Mouse (Mus musculus) natural killer cell, adult 2 months (primary cell): ENCODE measurements around the gene Tesc.

ENCODE experiments used
- DNase-seq, 2 experiments: peaks; one replicate each; pipeline ENCODE4 v3.0.0; 2022; ENCODE audit warnings: low spot score in 2 of 2

The Tesc gene

GRCm38 (mm10) chr5:118044907-118045306 is 17.4 kb downstream of the Tesc start:
- DNase-seq = no peak

GRCm38 (mm10) chr5:118045385-118045784 is 17.8 kb downstream of the Tesc start:
- DNase-seq = no peak

GRCm38 (mm10) chr5:118047091-118047757 is 19.7 kb downstream of the Tesc start:
- DNase-seq = no peak

- no peak for DNase-seq
Observed at GRCm38 (mm10) chr5:118048412-118048811, 20.9 kb downstream of the Tesc start.

- DNase-seq = peak in 1 of 2 experiments; percentile 39
Observed at GRCm38 (mm10) chr5:118048928-118049327, 21.4 kb downstream of the Tesc start.

- peak in 1 of 2 experiments; percentile 45 for DNase-seq
Observed at GRCm38 (mm10) chr5:118050743-118051142, 23.2 kb downstream of the Tesc start.

GRCm38 (mm10) chr5:118051981-118052662 is 24.6 kb downstream of the Tesc start:
- DNase-seq = no peak

GRCm38 (mm10) chr5:118053205-118053604 is 25.7 kb downstream of the Tesc start:
- no peak for DNase-seq

- no peak for DNase-seq
Observed at GRCm38 (mm10) chr5:118057508-118058111, 30.1 kb downstream of the Tesc start.

- no peak for DNase-seq
Observed at GRCm38 (mm10) chr5:118058858-118059257, 31.3 kb downstream of the Tesc start.

GRCm38 (mm10) chr5:118059646-118060045 is 32.1 kb downstream of the Tesc start:
- DNase-seq = no peak

- no peak for DNase-seq
Observed at GRCm38 (mm10) chr5:118061391-118061790, 33.8 kb downstream of the Tesc start.

- no peak for DNase-seq
Observed at GRCm38 (mm10) chr5:118063181-118063621, 35.7 kb downstream of the Tesc start.

- DNase-seq = no peak
Observed at GRCm38 (mm10) chr5:118064284-118064901, 36.9 kb downstream of the Tesc start.

- DNase-seq = no peak
Observed at GRCm38 (mm10) chr5:118065516-118066255, 38.1 kb downstream of the Tesc start.

GRCm38 (mm10) chr5:118066828-118067227 is 39.3 kb downstream of the Tesc start:
- peak; percentile 34 to 55 for DNase-seq

- DNase-seq = no peak
Observed at GRCm38 (mm10) chr5:118067572-118067971, 40.0 kb downstream of the Tesc start.

- DNase-seq = no peak
Observed at GRCm38 (mm10) chr5:118067984-118068494, 40.5 kb downstream of the Tesc start.

- peak; percentile 60 to 61 for DNase-seq
Observed at GRCm38 (mm10) chr5:118069315-118069714, 41.8 kb downstream of the Tesc start.

GRCm38 (mm10) chr5:118071766-118072165 is 44.2 kb downstream of the Tesc start:
- no peak for DNase-seq

GRCm38 (mm10) chr5:118073213-118073773 is 45.8 kb downstream of the Tesc start:
- DNase-seq = no peak
